Mouse (Mus musculus) midbrain, embryonic 10.5 days (tissue): ENCODE measurements at regions not wholly inside any gene's neighbourhood (a gene's known extent, or its start where the extent isn't known, plus 50 kb on each side); places are given as distances from the start of the nearest gene placed in this dataset. TPM values are rescaled to one million over a fixed set of nuclear protein-coding genes. Genes with fewer than 3 reads are reported as not detected.

Source experiments
- DNase-seq: peaks from one replicate; pipeline ENCODE4 v3.0.0-alpha.2; 2017; ENCODE audit warnings: low spot score
- H3K27ac ChIP-seq: fragments of 300-500 bp; sonication (generic); replicated peaks from 2 replicates; pipeline ENCODE4 v1.5.1; 2016; ENCODE audit warnings: mild to moderate bottlenecking
- H3K27me3 ChIP-seq: fragments of 300-500 bp; sonication (generic); 2 replicates; pipeline ENCODE4 v1.6.1; 2016; ENCODE audit warnings: low read depth, mild to moderate bottlenecking; ENCODE audit not compliant: poor library complexity, severe bottlenecking
- H3K36me3 ChIP-seq: fragments of 300-500 bp; sonication (generic); 2 replicates; pipeline ENCODE4 v1.6.1; 2016; ENCODE audit warnings: mild to moderate bottlenecking, moderate library complexity
- H3K4me1 ChIP-seq: fragments of 300-500 bp; sonication (generic); 2 replicates; pipeline ENCODE4 v1.6.1; 2016
- H3K4me3 ChIP-seq: fragments of 300-500 bp; sonication (generic); 2 replicates; pipeline ENCODE4 v1.5.1; 2016; ENCODE audit warnings: mild to moderate bottlenecking, moderate library complexity
- H3K9me3 ChIP-seq: fragments of 300-500 bp; sonication (generic); replicated peaks from 2 replicates; pipeline ENCODE4 v1.6.1; 2016; ENCODE audit warnings: mild to moderate bottlenecking
- WGBS: fragments of 180-500 bp; shearing (Covaris S2); methylation state at CpG from one replicate; pipeline ENCODE4 v1.1.7; 2016; 5-methylcytosine and 5-hydroxymethylcytosine counted together
- microRNA-seq: library from miRNA; unstranded; fragments of <30 nt; microRNA quantifications from one replicate; pipeline ENCODE4, GENCODE M21; 2017

DNA sequence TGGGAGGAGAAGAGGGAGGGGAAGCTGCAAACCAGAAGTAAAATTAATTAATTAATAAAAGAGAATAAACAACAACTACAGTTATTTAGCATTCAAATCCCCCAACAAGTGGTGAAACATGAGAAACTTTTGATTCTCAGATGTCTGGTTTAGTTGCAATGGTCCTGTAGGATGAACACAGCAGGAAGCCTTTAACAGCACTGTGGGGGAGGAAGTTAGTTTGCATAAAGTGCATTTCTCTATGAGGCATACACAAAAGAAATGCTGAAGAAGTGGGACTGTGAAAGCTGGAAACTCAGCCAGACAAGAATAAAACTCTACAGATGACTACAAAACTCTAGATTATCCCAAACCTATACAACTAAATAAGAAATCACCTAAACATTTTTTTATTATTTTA lies 96.2 kb downstream of the Klhl6 start:
- no peak for DNase-seq
- Histone ChIP-seq H3K4me1 (peaks cover 7% of the 10 kb centered on the region; the same call in 1 of the 2 replicates), H3K4me3 (no peak overlapping the region)

DNA sequence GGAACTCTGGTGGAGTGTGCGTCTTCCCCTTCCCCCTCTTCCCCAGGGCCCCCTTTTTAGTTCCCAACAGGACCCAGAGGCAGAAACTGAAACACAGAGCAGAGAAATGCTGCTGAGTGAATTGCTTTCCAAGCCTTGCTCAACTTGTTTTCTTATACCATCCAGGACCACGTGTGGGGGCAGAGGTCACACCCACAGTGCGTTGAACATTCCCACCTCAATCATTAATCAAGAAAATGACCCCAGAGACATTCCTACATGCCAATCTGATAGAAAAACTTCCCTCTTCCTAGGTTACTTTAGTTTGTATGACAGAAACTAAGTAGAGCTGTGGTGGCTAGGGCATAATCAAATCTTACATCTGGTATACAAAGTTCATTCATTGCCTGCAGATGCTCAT lies 93.3 kb downstream of the Klhl6 start:
- Histone ChIP-seq H3K4me1 (no peaks in the 10 kb centered on the region), H3K4me3 (no peak overlapping the region), H3K36me3 (no peaks in the 10 kb centered on the region), H3K27ac (no peak overlapping the region), H3K9me3 (peaks cover 7% of the 10 kb centered on the region; the same call in 1 of the 2 replicates), H3K27me3 (no peaks in the 10 kb centered on the region)
- 85% methylated on average over 3 of the region's 3 CpGs for WGBS
- no peak for DNase-seq

More for the DNA sequence above, 96.2 kb downstream of the Klhl6 start:
- Histone ChIP-seq H3K9me3 (peaks cover 7% of the 10 kb centered on the region; the same call in 1 of the 2 replicates), H3K27ac (no peak overlapping the region), H3K36me3 (no peaks in the 10 kb centered on the region), H3K27me3 (no peaks in the 10 kb centered on the region)

DNA sequence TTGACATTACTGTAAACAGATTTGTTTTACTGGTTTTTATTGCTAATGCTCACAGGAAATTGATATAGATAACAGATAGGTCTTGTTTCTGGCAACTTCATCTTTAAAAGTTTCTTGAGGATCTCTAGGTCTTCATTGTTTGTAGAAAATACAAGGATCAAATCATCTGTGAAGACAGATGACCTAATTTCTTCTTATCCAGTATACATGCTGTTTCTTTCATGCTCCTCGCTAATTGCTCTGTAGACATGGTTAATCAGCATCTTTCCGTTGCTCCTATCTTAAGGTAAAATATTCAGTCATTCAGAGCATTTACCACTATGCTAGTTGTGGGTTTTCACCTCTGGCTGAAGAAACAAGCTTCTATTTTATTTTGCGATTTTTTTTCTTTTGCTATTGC lies 91.4 kb downstream of the Klhl6 start:
- DNase-seq, result no peak
- Histone ChIP-seq H3K27me3 (no peaks in the 10 kb centered on the region), H3K27ac (no peak overlapping the region), H3K4me3 (no peak overlapping the region), H3K36me3 (no peaks in the 10 kb centered on the region), H3K9me3 (no peaks in the 10 kb centered on the region), H3K4me1 (no peaks in the 10 kb centered on the region)
- 93% methylated on average over 3 of the region's 3 CpGs for WGBS

DNA sequence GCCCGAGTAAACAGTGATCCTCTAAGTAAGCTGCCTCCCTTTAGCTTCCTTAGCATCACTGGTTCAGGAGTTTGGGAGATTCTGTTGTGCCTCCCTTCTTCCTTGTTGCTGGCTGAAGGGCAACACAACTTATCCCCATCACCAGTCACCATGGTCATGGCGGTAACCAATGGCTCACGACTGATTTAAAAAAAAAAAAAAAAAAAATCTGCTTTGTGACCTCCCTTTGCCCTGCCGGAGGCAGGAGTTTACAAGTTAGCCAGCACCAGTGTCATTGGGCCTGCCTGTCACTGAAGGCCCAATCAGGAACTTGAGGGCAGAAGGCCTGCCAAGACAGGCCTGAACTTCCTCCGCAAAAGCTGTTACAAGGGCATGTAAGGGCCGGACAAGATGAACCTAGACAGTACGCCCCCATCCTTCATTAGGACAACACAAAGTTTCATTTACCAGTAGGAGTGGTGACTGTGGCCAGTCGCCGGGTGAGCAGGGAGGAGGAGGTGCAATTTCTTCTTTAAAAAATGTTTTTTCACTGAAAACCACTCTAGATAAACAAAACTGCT lies 88.3 kb downstream of the Klhl6 start:
- no peaks in the 10 kb centered on the region for H3K9me3 ChIP-seq
- H3K27me3 ChIP-seq, result no peaks in the 10 kb centered on the region
- WGBS, result 91% methylated on average over 9 of the region's 9 CpGs
- H3K27ac ChIP-seq, result no peak overlapping the region
- H3K36me3 ChIP-seq, result no peaks in the 10 kb centered on the region
- DNase-seq, result no peak
- H3K4me1 ChIP-seq, result no peaks in the 10 kb centered on the region
- no peak overlapping the region for H3K4me3 ChIP-seq

Small RNA genes in the stretch of these regions (microRNA-seq; reads per million reads assigned to microRNA genes)
- gene Gm27883, result not detected
